Mouse (Mus musculus) cerebellum, adult 2 months (tissue): Measurements from ENCODE around the gene Slc16a13. TPM values are rescaled to one million over a fixed set of nuclear protein-coding genes. Genes with fewer than 3 reads are reported as not detected.

Experiments
- DNase-seq, 2 experiments: peaks; one replicate each; pipeline ENCODE4 v3.0.0; 2021
- H3K27ac ChIP-seq: fragments of 200-500 bp; 2 replicates; pipeline ENCODE4 v1.5.1; 2012; ENCODE audit warnings: low read length, control low read depth, inconsistent platforms; ENCODE audit not compliant: insufficient read depth
- H3K27me3 ChIP-seq: fragments of 200-500 bp; 2 replicates; pipeline ENCODE4 v1.6.1; 2012; ENCODE audit warnings: inconsistent platforms, mild to moderate bottlenecking, low read length, moderate library complexity; ENCODE audit not compliant: control insufficient read depth, insufficient read depth
- H3K4me1 ChIP-seq: fragments of 200-500 bp; 2 replicates; pipeline ENCODE4 v1.6.1; 2011; ENCODE audit warnings: low read length; ENCODE audit not compliant: control insufficient read depth, insufficient read depth
- H3K4me3 ChIP-seq: fragments of 200-500 bp; replicated peaks from 2 replicates; pipeline ENCODE3; 2011; ENCODE audit warnings: mild to moderate bottlenecking, low read depth, low read length, control low read depth; ENCODE audit not compliant: insufficient read depth
- CTCF ChIP-seq: fragments of 200-500 bp; IDR thresholded peaks from 2 replicates; pipeline ENCODE4 v1.5.1; 2011; ENCODE audit warnings: low read depth, mild to moderate bottlenecking, control low read depth, low read length, moderate library complexity, borderline replicate concordance; ENCODE audit not compliant: insufficient read depth
- POLR2A ChIP-seq: fragments of 200-500 bp; IDR thresholded peaks from 2 replicates; pipeline ENCODE4 v1.6.1; 2011; ENCODE audit warnings: low read length, control low read depth, borderline replicate concordance; ENCODE audit not compliant: insufficient read depth
- WGBS: fragments of 180-500 bp; shearing (Covaris S2); methylation state at CpG from one replicate; pipeline ENCODE4 v1.1.7; 2018; 5-methylcytosine and 5-hydroxymethylcytosine counted together
- polyA plus RNA-seq: library from polyadenylated mRNA; depleted of rRNA; stranded (reverse); fragments of >200 nt; gene quantifications from 2 replicates; pipeline ENCODE4 v1.2.3, GENCODE M21; 2012

Gene Slc16a13
- polyA plus RNA-seq, 1 experiment, result 8.8 TPM

GRCm38 (mm10) chr11:70236717-70237116 is 15.9 kb upstream of the Slc16a13 start:
- no peak for TF ChIP-seq CTCF
- 0 out of 2 replicates have a peak, but pooled peaks have one; percentile 22 for TF ChIP-seq POLR2A
- Histone ChIP-seq H3K27ac (peak overlapping the region; percentile 19; the same call in 1 of the 2 replicates), H3K4me1 (peaks cover 10% of the 10 kb centered on the region), H3K27me3 (no peaks in the 10 kb centered on the region), H3K4me3 (peak overlapping the region; percentile 97)
- WGBS, result 11% methylated on average over 7 of the region's 7 CpGs
- DNase-seq, result peak; percentile 29 to 39

GRCm38 (mm10) chr11:70235254-70235900 is 14.5 kb upstream of the Slc16a13 start:
- Histone ChIP-seq H3K27me3 (no peaks in the 10 kb centered on the region), H3K27ac (no peak overlapping the region), H3K4me1 (peaks cover 10% of the 10 kb centered on the region), H3K4me3 (no peak overlapping the region)
- TF ChIP-seq CTCF (no peak), POLR2A (no peak)
- 71% methylated on average over 12 of the region's 12 CpGs for WGBS
- DNase-seq, result peak in 1 of 2 experiments; percentile 21

- TF ChIP-seq POLR2A (no peak), CTCF (no peak)
Observed at GRCm38 (mm10) chr11:70234497-70234896, 13.6 kb upstream of the Slc16a13 start.

GRCm38 (mm10) chr11:70234037-70234436 is 13.2 kb upstream of the Slc16a13 start:
- peaks cover 10% of the 10 kb centered on the region for H3K4me1 ChIP-seq
- 30% methylated on average over 5 of the region's 5 CpGs for WGBS
- TF ChIP-seq CTCF (no peak), POLR2A (no peak)
- H3K27me3 ChIP-seq, result no peaks in the 10 kb centered on the region
- H3K4me3 ChIP-seq, result peak overlapping the region; percentile 52
- H3K27ac ChIP-seq, result peak overlapping the region; percentile 39; the same call in 1 of the 2 replicates
- DNase-seq, result peak in 1 of 2 experiments; percentile 40

More at GRCm38 (mm10) chr11:70234497-70234896, 13.6 kb upstream of the Slc16a13 start:
- Histone ChIP-seq H3K27ac (peak overlapping the region; percentile 39; the same call in 1 of the 2 replicates), H3K27me3 (no peaks in the 10 kb centered on the region), H3K4me1 (peaks cover 10% of the 10 kb centered on the region), H3K4me3 (peak overlapping the region; percentile 52)
- WGBS, result 49% methylated on average over 8 of the region's 8 CpGs
- no peak for DNase-seq

- no peaks in the 10 kb centered on the region for H3K27me3 ChIP-seq
- TF ChIP-seq POLR2A (0 out of 2 replicates have a peak, but pooled peaks have one; percentile 21), CTCF (no peak)
- peak in 1 of 2 experiments; percentile 71 for DNase-seq
- 2% methylated on average over 8 of the region's 8 CpGs for WGBS
- peak overlapping the region; percentile 80 for H3K4me3 ChIP-seq
- peaks cover 10% of the 10 kb centered on the region for H3K4me1 ChIP-seq
- H3K27ac ChIP-seq, result peak overlapping the region; percentile 86
Observed at GRCm38 (mm10) chr11:70233016-70233415, 12.2 kb upstream of the Slc16a13 start.

- H3K27me3 ChIP-seq, result no peaks in the 10 kb centered on the region
- peak overlapping the region; percentile 86 for H3K27ac ChIP-seq
- TF ChIP-seq POLR2A (no peak), CTCF (no peak)
- H3K4me1 ChIP-seq, result peaks cover 10% of the 10 kb centered on the region
- peak; percentile 71 to 85 for DNase-seq
- H3K4me3 ChIP-seq, result peak overlapping the region; percentile 80
- WGBS, result 6% methylated on average over 10 of the region's 10 CpGs
Observed at GRCm38 (mm10) chr11:70232546-70232945, 11.7 kb upstream of the Slc16a13 start.

- TF ChIP-seq POLR2A (no peak), CTCF (peak; percentile 93)
- Histone ChIP-seq H3K4me3 (no peak overlapping the region), H3K27me3 (no peaks in the 10 kb centered on the region), H3K4me1 (peaks cover 13% of the 10 kb centered on the region), H3K27ac (no peak overlapping the region)
- DNase-seq, result peak; percentile 80 to 86
- 1% methylated on average over 32 of the region's 32 CpGs for WGBS
Observed at GRCm38 (mm10) chr11:70230239-70230727, 9.4 kb upstream of the Slc16a13 start.

- TF ChIP-seq CTCF (no peak), POLR2A (no peak)
- DNase-seq, result no peak
- Histone ChIP-seq H3K4me3 (peak within 1 kb of the TSS; percentile 32), H3K27ac (no peak within 1 kb of the TSS), H3K27me3 (no peaks in the 10 kb centered on the region), H3K4me1 (peaks cover 8% of the 10 kb centered on the region)
- 2% methylated on average over 39 of the region's 39 CpGs for WGBS
Observed at GRCm38 (mm10) chr11:70229260-70230010, 8.6 kb upstream of the Slc16a13 start, which contains the start of gene Bcl6b. TSS of gene Bcl6b (minus strand) at chr11:70229798.
